Mouse (Mus musculus) midbrain, embryonic 12.5 days (tissue): ENCODE results near the gene Pigb. TPM values are rescaled to one million over a fixed set of nuclear protein-coding genes. Genes with fewer than 3 reads are reported as not detected.

Source experiments
- ATAC-seq: fragments of 200-750 bp; cut with Nextera tagmentation; 2 replicates; pipeline ENCODE4 v1.8.0; 2017; ENCODE audit warnings: low read depth, moderate TSS enrichment, moderate library complexity; ENCODE audit not compliant: low FRiP score
- H3K27ac ChIP-seq: fragments of 300-500 bp; sonication (generic); replicated peaks from 2 replicates; pipeline ENCODE4 v1.5.1; 2016; ENCODE audit warnings: mild to moderate bottlenecking
- H3K27me3 ChIP-seq: fragments of 300-500 bp; sonication (generic); 2 replicates; pipeline ENCODE4 v1.6.1; 2016; ENCODE audit warnings: mild to moderate bottlenecking
- H3K36me3 ChIP-seq: fragments of 300-500 bp; sonication (generic); 2 replicates; pipeline ENCODE4 v1.6.1; 2016
- H3K4me1 ChIP-seq: fragments of 300-500 bp; sonication (generic); 2 replicates; pipeline ENCODE4 v1.6.1; 2016
- H3K4me2 ChIP-seq: fragments of 300-500 bp; sonication (generic); replicated peaks from 2 replicates; pipeline ENCODE4 v1.6.1; 2016; ENCODE audit warnings: mild to moderate bottlenecking, moderate library complexity
- H3K4me3 ChIP-seq: fragments of 300-500 bp; sonication (generic); 2 replicates; pipeline ENCODE4 v1.5.1; 2016; ENCODE audit warnings: mild to moderate bottlenecking
- H3K9ac ChIP-seq: fragments of 300-500 bp; sonication (generic); replicated peaks from 2 replicates; pipeline ENCODE4 v1.6.1; 2016; ENCODE audit warnings: mild to moderate bottlenecking, moderate library complexity
- H3K9me3 ChIP-seq: fragments of 300-500 bp; sonication (generic); 2 replicates; pipeline ENCODE4 v1.6.1; 2016; ENCODE audit warnings: mild to moderate bottlenecking
- WGBS: fragments of 180-500 bp; shearing (Covaris S2); methylation state at CpG from one replicate; pipeline ENCODE4 v1.1.7; 2016; 5-methylcytosine and 5-hydroxymethylcytosine counted together
- polyA plus RNA-seq: library from polyadenylated mRNA; unstranded; fragments of >200 nt; fragmentation: Nextera tagmentation; extraction: Ambion mirVana; gene quantifications from 2 replicates; pipeline ENCODE4 v1.2.1, GENCODE M21; 2016

Pigb gene
- polyA plus RNA-seq, 1 experiment from 2014 or later = 12.6 TPM

- Histone ChIP-seq H3K36me3 (no peaks in the 10 kb centered on the region), H3K9ac (peak within 1 kb of the TSS; percentile 80), H3K9me3 (no peaks in the 10 kb centered on the region), H3K4me3 (peak within 1 kb of the TSS; percentile 93), H3K27me3 (no peaks in the 10 kb centered on the region), H3K27ac (peak within 1 kb of the TSS; percentile 88), H3K4me1 (peaks cover 16% of the 10 kb centered on the region), H3K4me2 (peak within 1 kb of the TSS; percentile 88)
- peak; percentile 100 for ATAC-seq
- under 1% methylated on average over 80 of the region's 88 CpGs for WGBS
These were observed 54.6 kb downstream of the Pigb start, which contains the start of the genes Ccpg1os and Ccpg1 for GRCm38 (mm10) chr9:72985250-72986220. TSS of gene Ccpg1os (minus strand) at chr9:72985382. TSS of gene Ccpg1 (plus strand) at chr9:72985429.

- no peak overlapping the region for H3K9ac ChIP-seq
- no peaks in the 10 kb centered on the region for H3K27me3 ChIP-seq
- peaks cover 16% of the 10 kb centered on the region for H3K4me1 ChIP-seq
- 79% methylated on average over 2 of the region's 2 CpGs for WGBS
- no peak overlapping the region for H3K4me3 ChIP-seq
- H3K9me3 ChIP-seq = no peaks in the 10 kb centered on the region
- no peak for ATAC-seq
- H3K4me2 ChIP-seq = no peak overlapping the region
- no peak overlapping the region for H3K27ac ChIP-seq
- H3K36me3 ChIP-seq = no peaks in the 10 kb centered on the region
These were observed 57.1 kb downstream of the Pigb start for GRCm38 (mm10) chr9:72983066-72983465.

- Histone ChIP-seq H3K27ac (no peak overlapping the region), H3K9me3 (no peaks in the 10 kb centered on the region), H3K27me3 (no peaks in the 10 kb centered on the region), H3K4me2 (no peak overlapping the region), H3K4me1 (no peaks in the 10 kb centered on the region), H3K4me3 (no peak overlapping the region), H3K9ac (no peak overlapping the region), H3K36me3 (no peaks in the 10 kb centered on the region)
- no peak for ATAC-seq
- 86% methylated on average over 1 of the region's 1 CpGs for WGBS
These were observed 64.9 kb downstream of the Pigb start for GRCm38 (mm10) chr9:72975242-72975641.

- Histone ChIP-seq H3K4me2 (no peak overlapping the region), H3K9me3 (no peaks in the 10 kb centered on the region), H3K27me3 (no peaks in the 10 kb centered on the region), H3K9ac (no peak overlapping the region), H3K4me3 (no peak overlapping the region), H3K36me3 (no peaks in the 10 kb centered on the region), H3K27ac (no peak overlapping the region), H3K4me1 (no peaks in the 10 kb centered on the region)
- no peak for ATAC-seq
- WGBS = 90% methylated on average over 5 of the region's 5 CpGs
These were observed 65.4 kb downstream of the Pigb start for GRCm38 (mm10) chr9:72974734-72975133.

- no peaks in the 10 kb centered on the region for H3K36me3 ChIP-seq
- no peaks in the 10 kb centered on the region for H3K4me1 ChIP-seq
- no peaks in the 10 kb centered on the region for H3K27me3 ChIP-seq
- no peak overlapping the region for H3K27ac ChIP-seq
- H3K4me2 ChIP-seq = no peak overlapping the region
- ATAC-seq = no peak
- no peak overlapping the region for H3K9ac ChIP-seq
- no peaks in the 10 kb centered on the region for H3K9me3 ChIP-seq
- no peak overlapping the region for H3K4me3 ChIP-seq
These were observed 67.2 kb downstream of the Pigb start for GRCm38 (mm10) chr9:72972984-72973383.

GRCm38 (mm10) chr9:72972435-72972834 is 67.7 kb downstream of the Pigb start:
- H3K27me3 ChIP-seq = no peaks in the 10 kb centered on the region
- H3K4me2 ChIP-seq = no peak overlapping the region
- no peaks in the 10 kb centered on the region for H3K9me3 ChIP-seq
- H3K9ac ChIP-seq = no peak overlapping the region
- 94% methylated on average over 5 of the region's 5 CpGs for WGBS
- ATAC-seq = no peak
- no peaks in the 10 kb centered on the region for H3K4me1 ChIP-seq
- H3K36me3 ChIP-seq = no peaks in the 10 kb centered on the region
- no peak overlapping the region for H3K27ac ChIP-seq
- H3K4me3 ChIP-seq = no peak overlapping the region

- Histone ChIP-seq H3K27ac (no peak overlapping the region), H3K4me2 (no peak overlapping the region), H3K27me3 (no peaks in the 10 kb centered on the region), H3K4me1 (no peaks in the 10 kb centered on the region), H3K9me3 (no peaks in the 10 kb centered on the region), H3K9ac (no peak overlapping the region), H3K36me3 (no peaks in the 10 kb centered on the region), H3K4me3 (no peak overlapping the region)
- WGBS = 72% methylated on average over 7 of the region's 7 CpGs
- ATAC-seq = no peak
These were observed 70.3 kb downstream of the Pigb start for GRCm38 (mm10) chr9:72969874-72970273.

- WGBS = 39% methylated on average over 11 of the region's 11 CpGs
- no peaks in the 10 kb centered on the region for H3K36me3 ChIP-seq
- no peak overlapping the region for H3K27ac ChIP-seq
- H3K9ac ChIP-seq = no peak overlapping the region
- H3K4me2 ChIP-seq = no peak overlapping the region
- no peaks in the 10 kb centered on the region for H3K9me3 ChIP-seq
- no peaks in the 10 kb centered on the region for H3K27me3 ChIP-seq
- ATAC-seq = no peak
- no peaks in the 10 kb centered on the region for H3K4me1 ChIP-seq
- H3K4me3 ChIP-seq = no peak overlapping the region
These were observed 71.7 kb downstream of the Pigb start for GRCm38 (mm10) chr9:72968349-72969061.

GRCm38 (mm10) chr9:72961959-72962358 is 78.2 kb downstream of the Pigb start:
- no peak for ATAC-seq
- WGBS = 81% methylated on average over 15 of the region's 15 CpGs
- Histone ChIP-seq H3K27me3 (no peaks in the 10 kb centered on the region), H3K4me3 (no peak overlapping the region), H3K9ac (no peak overlapping the region), H3K36me3 (no peaks in the 10 kb centered on the region), H3K9me3 (no peaks in the 10 kb centered on the region), H3K27ac (no peak overlapping the region), H3K4me2 (no peak overlapping the region), H3K4me1 (peaks cover 10% of the 10 kb centered on the region)

- Histone ChIP-seq H3K4me1 (peaks cover 10% of the 10 kb centered on the region), H3K27me3 (no peaks in the 10 kb centered on the region), H3K4me2 (no peak overlapping the region), H3K36me3 (no peaks in the 10 kb centered on the region), H3K4me3 (no peak overlapping the region), H3K27ac (no peak overlapping the region), H3K9ac (no peak overlapping the region), H3K9me3 (no peaks in the 10 kb centered on the region)
- ATAC-seq = no peak
- 77% methylated on average over 8 of the region's 8 CpGs for WGBS
These were observed 78.8 kb downstream of the Pigb start for GRCm38 (mm10) chr9:72961346-72961745.

GRCm38 (mm10) chr9:72958521-72959450 is 81.4 kb downstream of the Pigb start, which contains the start of the genes Dyx1c1 and Gm44503:
TSS of gene Dyx1c1 (plus strand) at chr9:72958785.
TSS of gene Gm44503 (plus strand) at chr9:72958852.
- Histone ChIP-seq H3K27ac (peak within 1 kb of the TSS; percentile 52; the same call in 1 of the 2 replicates), H3K9ac (peak within 1 kb of the TSS; percentile 61), H3K36me3 (no peaks in the 10 kb centered on the region), H3K27me3 (no peaks in the 10 kb centered on the region), H3K9me3 (no peaks in the 10 kb centered on the region), H3K4me2 (peak within 1 kb of the TSS; percentile 73), H3K4me3 (peak within 1 kb of the TSS; percentile 70), H3K4me1 (peaks cover 10% of the 10 kb centered on the region)
- WGBS = 2% methylated on average over 43 of the region's 43 CpGs
- peak; percentile 95 for ATAC-seq
